Mouse (Mus musculus) gonadal fat pad, adult 2 months (tissue): Measurements from ENCODE around the gene Hist2h2ab. TPM values are rescaled to one million over a fixed set of nuclear protein-coding genes. Genes with fewer than 3 reads are reported as not detected.
"Not testable (repeated sequence)": the region's sequence is repeated elsewhere in the genome, so short reads cannot be mapped to it uniquely, and the experiment has no call there.

ENCODE experiments used
- DNase-seq: peaks from one replicate; pipeline ENCODE4 v3.0.0-alpha.2; 2012; ENCODE audit warnings: low read depth
- polyA plus RNA-seq: library from polyadenylated mRNA; depleted of rRNA; stranded (reverse); fragments of >200 nt; gene quantifications from 2 replicates; pipeline ENCODE4 v1.2.3, GENCODE M21; 2012

The Hist2h2ab gene
- polyA plus RNA-seq, 1 experiment = 4.7 TPM

GRCm38 (mm10) chr3:96198181-96198580 is 21.5 kb upstream of the Hist2h2ab start:
- peak; percentile 17 for DNase-seq

GRCm38 (mm10) chr3:96198601-96199251 is 20.9 kb upstream of the Hist2h2ab start:
- not testable (repeated sequence) for DNase-seq

- no peak for DNase-seq
Observed at GRCm38 (mm10) chr3:96199731-96200130, 19.9 kb upstream of the Hist2h2ab start.

- DNase-seq = no peak
Observed at GRCm38 (mm10) chr3:96207819-96208218, 11.8 kb upstream of the Hist2h2ab start.

GRCm38 (mm10) chr3:96209242-96209641 is 10.4 kb upstream of the Hist2h2ab start:
- no peak for DNase-seq

- no peak for DNase-seq
Observed at GRCm38 (mm10) chr3:96219191-96219641, 449 bp upstream of the Hist2h2ab start.

- DNase-seq = not testable (repeated sequence)
Observed at GRCm38 (mm10) chr3:96220131-96220764, 583 bp downstream of the Hist2h2ab start.

GRCm38 (mm10) chr3:96220765-96221639 is 1.3 kb downstream of the Hist2h2ab start, which contains the start of the genes Hist2h2ac and Hist2h2be:
TSS of gene Hist2h2ac (minus strand) at chr3:96220880.
TSS of gene Hist2h2be (plus strand) at chr3:96221119.
- no peak for DNase-seq

- no peak for DNase-seq
Observed at GRCm38 (mm10) chr3:96221640-96222038, 2.0 kb downstream of the Hist2h2ab start.

GRCm38 (mm10) chr3:96222774-96223173 is 3.1 kb downstream of the Hist2h2ab start:
- DNase-seq = no peak

GRCm38 (mm10) chr3:96225421-96225820 is 5.8 kb downstream of the Hist2h2ab start:
- no peak for DNase-seq

- no peak for DNase-seq
Observed at GRCm38 (mm10) chr3:96226695-96227648, 7.3 kb downstream of the Hist2h2ab start.

- DNase-seq = no peak
Observed at GRCm38 (mm10) chr3:96228828-96229227, 9.2 kb downstream of the Hist2h2ab start.

GRCm38 (mm10) chr3:96230404-96230803 is 10.7 kb downstream of the Hist2h2ab start:
- DNase-seq = no peak

GRCm38 (mm10) chr3:96230910-96231757 is 11.5 kb downstream of the Hist2h2ab start:
- DNase-seq = no peak

GRCm38 (mm10) chr3:96231758-96232120 is 12.1 kb downstream of the Hist2h2ab start:
- DNase-seq = no peak

- DNase-seq = no peak
Observed at GRCm38 (mm10) chr3:96234914-96235313, 15.2 kb downstream of the Hist2h2ab start.

- DNase-seq = no peak
Observed at GRCm38 (mm10) chr3:96235836-96236235, 16.2 kb downstream of the Hist2h2ab start.

GRCm38 (mm10) chr3:96236834-96237334 is 17.2 kb downstream of the Hist2h2ab start:
- DNase-seq = no peak

GRCm38 (mm10) chr3:96237335-96237903 is 17.8 kb downstream of the Hist2h2ab start:
- no peak for DNase-seq
